Mouse (Mus musculus) neural tube, embryonic 10.5 days (tissue): ENCODE measurements around the gene Epha4.

Experiments
- DNase-seq: peaks from one replicate; pipeline ENCODE4 v3.0.0-alpha.2; 2017; ENCODE audit warnings: low spot score; ENCODE audit errors: extremely low spot score

Gene Epha4

DNA sequence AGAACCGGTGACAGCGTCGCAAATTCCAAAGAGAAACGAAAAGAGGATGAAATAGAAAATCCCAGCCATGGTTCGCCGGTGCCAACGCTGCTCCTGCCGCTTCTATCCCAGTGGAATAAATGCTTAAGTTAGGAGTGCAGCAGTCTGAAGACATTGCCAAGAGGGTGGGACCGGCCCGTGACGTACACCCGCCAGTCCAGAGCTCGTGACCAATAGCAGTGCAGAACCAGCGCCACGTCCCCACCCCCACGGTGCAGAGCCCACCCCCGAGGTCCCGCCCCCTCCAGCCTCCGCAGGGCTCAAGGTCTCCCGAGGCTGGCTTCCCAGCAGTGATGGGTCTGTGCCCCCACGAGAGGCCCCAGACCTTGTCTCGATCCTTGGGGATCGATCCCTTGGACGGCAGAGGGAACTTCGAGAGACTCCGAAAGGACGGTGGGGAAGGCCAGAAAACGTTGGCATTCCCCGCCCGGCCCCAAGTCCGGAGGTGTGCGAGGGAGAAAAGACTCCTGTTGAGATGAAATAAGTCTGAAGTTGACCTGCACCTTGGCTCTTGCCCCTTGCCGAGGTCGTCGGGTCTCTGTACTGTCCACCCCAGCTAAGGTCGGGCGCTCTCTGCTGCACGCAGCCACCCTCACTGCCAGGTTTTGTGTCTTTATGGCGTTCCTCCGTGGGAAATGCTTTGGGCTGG is at the start of gene Epha4:
Gene Epha4 (minus strand): TSS at position 126 of the 688 bp plus-strand sequence.
- no peak for DNase-seq

DNA sequence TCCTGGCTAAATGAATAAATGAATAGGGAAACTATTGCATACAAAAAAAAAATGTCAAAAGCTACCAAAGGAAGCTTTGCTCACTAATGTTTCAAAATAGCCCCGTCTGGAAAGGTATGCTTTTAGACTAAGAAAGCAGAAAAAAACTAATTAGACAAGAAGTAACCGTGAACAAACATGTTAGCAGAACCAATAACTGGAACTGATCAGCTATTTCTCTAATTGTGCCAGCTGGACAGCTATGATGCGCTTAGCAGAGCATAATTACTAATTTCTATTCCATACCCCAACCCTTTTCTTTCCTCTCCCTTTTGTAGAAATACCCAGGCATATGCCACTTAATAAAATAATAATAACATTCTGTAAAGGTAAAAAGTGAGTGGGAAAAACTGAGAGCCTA is 41.3 kb upstream of the Epha4 start:
- no peak for DNase-seq

DNA sequence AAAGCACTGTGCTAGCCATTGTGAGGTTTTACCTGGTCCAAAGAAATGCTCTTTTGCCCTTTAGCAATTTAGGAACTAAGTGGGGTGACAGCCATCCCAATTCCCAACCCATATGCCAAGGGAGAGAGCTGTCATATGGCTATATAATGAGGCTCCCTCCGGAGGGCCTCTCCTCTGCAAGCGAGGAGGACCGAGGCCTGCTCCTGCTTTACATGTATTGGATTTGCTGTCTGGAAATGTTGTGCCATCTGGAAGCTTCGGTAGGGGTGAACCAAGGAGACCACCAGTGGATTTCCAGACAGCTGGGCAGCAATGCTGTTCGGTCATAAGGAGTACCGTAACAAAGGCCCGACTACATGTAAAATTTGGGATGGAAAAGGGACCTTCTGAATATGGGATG is 37.0 kb upstream of the Epha4 start:
- DNase-seq: no peak

DNA sequence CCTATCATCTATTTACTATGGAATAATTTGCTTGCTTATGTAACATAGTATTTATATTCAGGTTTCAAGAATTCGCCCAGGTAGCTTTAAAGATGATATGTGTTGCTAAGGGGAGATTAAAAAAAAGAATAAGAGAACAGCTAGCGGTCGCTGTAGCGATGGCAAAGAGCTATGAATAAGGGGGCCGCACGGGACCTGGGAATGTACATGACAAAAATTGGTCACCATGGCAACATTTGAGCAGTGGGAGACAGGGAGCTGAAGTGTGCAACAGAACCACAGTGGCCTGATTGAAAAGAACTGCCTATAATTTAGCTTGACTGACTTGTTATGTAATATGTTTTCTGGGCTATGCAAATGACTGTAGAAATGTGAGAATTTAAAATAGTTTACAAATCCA is 30.8 kb upstream of the Epha4 start:
- DNase-seq: no peak

DNA sequence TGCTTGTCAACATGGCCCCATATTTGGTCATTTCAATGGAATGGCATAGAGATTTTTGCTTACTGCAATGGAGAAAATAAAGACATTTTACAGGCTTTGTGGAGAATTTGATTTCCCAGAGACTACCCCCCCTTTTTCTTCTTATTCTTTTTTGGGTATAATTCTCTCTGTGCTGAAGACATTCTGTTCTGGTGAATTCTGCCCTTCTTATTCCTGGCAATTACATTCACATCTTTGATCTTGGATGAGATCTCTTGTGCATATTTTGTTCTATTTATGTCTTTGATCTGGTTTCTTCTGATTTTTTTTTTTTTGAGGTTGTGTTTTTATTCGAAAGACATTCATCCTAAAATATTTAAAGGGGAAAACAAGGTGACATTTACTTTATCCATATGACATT is 30.1 kb upstream of the Epha4 start:
- no peak for DNase-seq

DNA sequence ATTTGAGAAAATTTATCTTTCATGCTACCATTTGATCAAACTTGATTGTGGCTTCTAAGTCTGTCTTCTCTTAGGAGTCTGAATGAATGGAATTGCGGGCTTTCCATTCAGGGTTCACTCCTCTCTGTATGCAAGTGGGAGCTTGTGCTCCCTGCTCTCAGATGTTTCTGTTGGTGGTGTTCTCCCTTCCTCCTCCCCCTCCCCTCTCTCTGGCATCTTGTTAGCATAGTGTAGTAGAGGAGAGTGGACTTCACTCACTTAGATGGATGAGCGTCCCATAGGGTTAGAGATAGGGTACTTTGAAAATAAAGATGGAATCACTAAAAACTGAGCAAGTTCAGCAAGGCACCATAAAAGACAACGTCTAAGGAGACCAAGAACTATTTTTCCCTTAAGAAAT is 29.4 kb upstream of the Epha4 start:
- no peak for DNase-seq

DNA sequence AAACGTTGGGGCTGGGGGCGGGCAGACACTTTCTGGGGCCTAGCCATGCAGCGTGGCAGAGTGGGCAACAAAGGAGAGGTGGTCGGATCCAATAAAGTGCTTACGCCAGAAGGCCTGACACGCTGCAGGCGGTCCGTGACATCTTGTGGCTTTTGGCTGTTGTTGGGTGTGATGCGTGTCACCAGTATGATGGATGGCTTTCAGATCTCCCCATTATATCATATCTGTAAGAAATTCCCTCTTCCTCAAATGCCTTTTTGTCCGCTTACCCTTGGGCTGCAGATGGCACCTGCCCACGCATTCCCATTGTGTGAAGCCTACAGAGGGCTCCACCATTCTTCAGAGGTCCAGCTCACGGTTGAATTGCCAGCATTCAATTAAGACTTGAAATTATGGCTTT is 25.1 kb upstream of the Epha4 start:
- DNase-seq: no peak

DNA sequence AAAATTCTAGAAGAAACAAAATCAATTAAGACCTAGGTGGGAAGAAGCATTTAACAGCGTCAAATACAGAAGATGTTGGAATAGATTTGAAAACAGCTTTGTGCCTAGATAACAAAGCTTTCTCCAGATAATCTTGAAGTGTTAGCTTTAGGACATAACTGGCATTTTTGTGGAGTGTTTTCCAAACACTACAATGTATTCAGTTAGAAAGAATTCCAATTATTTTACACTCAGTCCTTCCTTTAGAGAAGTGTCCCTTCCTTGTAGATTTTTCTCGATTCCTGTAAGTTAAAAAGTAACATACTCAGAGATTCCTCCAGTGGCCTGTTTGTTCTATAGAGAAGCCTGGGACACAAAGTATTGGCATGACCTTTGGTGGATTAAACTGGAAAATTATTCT is 23.7 kb upstream of the Epha4 start:
- no peak for DNase-seq

DNA sequence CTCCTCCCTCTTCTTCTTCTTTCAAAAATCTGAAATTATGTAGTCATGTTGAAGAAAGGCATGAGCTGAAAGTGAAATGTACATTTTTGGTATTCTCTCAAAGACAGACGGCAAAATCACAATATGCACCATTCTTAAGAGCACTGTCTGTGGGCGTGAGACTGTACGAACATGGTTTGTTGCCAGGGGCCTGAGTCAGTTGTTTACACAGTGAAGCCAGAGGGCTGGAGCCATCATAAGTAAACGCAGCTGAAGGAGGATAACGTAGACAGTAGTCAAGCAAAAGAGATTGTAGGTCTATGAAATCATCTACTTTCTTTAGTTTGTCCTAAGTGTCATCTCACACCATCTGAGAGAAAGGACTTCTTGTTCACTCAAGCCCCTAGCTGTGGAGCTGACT is 21.0 kb upstream of the Epha4 start:
- DNase-seq: no peak

DNA sequence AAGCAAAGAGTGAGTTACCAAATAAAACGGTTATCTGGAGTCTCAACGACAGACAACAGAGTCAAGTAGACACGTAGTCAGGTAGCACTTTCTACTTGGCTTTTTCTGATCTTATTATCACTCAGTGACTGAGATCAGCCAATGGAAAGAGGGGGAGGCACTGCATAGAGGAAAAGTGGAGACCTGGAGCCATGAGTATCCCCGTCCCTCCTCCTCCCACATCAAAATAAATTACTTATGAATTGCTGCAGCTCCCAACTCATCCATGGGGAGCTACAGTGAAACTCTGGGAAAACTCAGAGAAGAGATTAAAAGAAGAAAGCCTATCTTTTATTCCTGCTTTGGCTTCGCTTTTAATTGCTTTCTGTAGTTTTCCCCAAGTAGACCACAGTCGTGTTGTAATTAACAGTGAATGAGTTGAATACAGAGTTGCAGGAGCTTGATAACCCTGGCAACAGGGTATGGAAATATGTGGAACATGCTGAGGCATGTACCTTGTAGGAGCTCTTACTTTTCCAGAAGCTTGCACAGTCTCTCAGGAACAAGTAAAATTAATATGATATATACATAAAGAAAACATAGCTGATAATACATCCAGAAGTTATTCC is 17.8 kb upstream of the Epha4 start:
- no peak for DNase-seq

DNA sequence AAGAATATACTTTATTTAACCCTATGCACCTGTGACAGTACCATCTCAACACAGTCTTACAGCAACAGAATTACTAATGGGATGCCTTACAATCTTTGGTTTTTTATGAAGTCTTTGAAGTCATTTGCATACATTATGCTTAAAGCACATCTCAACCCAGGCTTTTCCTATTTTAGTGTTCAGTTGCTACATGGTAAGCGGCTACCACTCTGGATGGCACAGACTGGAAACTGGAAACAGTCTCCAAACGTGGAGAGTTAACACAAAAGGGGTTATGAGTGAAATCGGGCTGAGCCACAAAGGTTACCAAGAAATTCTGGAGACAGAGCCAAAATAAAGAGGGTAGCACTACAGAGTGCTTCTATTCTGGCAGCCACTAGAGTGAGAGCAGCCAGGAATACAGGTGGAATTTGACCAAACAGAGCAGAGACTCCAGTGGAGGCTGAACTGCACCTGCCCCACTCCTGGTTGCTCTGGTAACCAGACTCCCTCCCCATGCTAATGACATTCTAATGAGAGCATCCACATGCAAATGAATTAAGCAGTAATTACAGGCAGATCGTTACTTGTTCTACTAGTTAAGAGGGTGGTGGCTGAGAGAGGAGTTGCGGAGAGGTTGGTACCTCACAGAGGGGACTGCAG is 17.2 kb upstream of the Epha4 start:
- no peak for DNase-seq

DNA sequence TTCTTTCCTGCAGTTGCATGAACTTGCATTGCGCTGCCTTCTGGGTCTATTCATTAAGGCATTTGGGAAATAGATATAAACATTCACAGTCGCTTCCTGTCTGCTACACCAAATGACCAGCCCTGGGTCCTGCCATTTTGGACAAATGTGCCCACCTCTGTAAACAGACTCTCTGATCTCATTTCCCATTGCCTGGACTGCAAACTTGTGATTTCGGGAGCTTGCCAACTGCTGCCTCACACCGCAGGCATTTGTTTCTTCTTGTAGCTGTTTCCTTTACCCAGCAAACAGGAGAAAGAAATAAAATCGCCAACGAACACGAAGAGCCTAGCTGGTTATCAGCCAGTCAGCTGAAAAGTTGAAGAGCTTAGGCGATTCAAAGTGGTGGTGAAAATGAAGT is 10.2 kb upstream of the Epha4 start:
- DNase-seq: no peak

DNA sequence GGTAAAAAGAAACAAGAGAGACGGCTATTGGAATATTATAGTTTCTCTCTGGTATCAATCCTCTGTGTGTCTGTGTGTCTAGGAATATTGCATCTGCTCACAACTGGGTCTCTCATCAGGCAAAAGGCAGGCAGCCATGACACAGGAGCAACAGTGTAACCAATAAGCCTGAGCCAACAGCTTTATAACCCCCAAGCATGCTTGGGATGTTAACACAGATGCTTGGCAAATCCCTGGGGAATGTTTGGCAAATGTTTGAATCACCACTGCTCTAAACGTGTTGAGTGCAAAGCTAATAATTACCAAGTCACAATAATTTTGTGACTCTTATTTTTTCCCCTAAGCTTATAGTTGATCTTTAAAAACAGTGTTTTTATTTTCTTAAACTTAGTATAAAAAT is 8.5 kb upstream of the Epha4 start:
- no peak for DNase-seq

DNA sequence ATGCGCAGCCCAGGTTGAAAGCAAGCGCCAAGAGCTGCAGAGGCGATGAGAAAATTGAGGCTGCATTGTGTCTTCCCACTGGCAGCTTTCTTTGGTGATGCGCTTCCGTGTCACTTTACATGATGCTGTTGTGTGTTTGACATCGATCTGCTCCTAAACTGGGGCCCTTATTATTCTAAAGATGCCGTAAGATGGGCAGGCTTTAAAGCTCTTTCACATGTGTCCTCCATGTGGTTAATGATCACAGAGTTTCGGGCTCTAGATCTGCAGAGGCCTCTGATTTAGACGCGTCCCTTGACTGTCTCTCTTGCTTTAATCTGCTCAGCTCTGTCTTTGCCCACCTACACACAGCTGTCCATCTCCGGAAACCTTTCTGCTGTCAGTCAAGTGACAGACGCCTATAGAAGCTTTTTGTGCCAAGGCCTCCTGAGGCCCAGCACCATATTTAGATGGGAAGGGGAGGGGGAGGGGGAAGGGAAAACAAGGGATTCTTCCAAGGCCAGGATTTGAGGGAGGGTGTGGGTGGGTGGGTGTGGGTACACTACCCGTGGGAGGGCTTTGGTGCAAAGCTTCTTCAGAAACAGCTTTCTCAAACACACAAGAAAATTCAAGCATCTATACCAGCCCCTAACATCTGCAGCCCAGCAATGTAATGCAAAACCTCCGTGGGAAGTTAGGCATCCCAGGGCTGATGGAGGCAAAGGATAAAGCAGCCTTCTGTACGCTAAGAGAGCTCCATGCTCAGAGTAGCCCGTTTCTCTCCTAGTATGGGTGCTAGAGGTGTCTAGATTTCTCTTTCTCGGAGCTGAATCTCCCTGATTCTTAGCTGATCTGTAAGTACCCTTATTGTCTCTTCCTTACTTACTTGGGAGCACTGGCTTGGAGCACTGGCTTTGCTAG is 7.0 kb upstream of the Epha4 start:
- no peak for DNase-seq

DNA sequence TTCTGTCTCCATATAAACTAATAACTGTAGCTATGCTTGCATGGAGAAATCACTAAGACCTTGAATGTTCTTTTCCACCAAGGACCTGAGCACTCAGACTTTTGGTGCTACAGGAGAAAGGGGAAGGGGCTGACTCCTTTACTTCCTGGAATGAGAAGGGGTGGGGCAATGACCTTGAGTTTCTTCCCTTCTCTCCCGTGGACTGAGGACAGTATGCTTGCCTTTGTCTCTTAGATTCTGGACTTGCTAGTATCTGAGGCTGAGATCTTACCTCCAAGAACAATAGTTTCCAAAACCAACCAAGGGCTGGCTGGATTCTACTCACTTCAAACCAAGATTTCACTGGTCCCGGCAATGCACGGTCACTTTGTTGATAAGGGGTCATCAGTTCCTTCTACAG is 3.8 kb upstream of the Epha4 start:
- no peak for DNase-seq

DNA sequence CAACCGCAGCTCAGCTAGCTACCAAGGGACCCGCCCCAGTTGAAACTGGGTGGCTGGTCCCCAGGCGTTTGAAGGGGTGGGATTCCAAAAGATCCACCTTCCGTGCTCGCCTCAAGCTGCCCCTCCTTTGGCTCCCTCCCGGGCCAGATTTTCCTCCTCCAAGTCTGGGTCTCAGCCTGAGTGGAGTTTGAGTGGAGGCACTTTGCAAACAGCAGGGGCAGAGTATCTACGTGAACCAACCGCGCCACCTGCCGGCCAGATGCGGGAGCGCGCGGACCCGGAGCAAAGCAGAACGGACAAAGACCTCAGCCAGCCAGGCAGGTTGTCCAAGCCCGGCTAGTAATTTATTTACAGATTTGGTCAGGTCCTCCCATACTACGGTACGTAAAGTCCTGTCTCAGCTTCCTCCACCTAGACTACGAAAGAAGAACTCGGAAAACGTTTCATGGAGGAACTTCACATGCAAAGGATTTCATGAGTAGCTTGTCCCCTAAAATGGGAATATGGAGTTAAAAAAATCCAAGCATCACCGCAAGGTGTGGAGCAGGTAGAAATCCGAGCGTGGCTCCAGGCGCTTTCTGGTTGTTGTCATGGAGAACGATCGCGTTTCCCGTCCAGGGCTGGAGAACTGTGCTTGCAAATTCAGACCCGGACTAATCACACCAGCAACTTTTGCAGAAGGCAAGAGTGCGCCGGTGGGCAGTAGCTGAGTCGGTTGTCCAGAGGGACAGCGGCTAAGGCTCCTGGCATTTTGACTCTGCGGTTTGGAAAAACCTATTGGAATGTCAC is 1.5 kb upstream of the Epha4 start:
- DNase-seq: peak; percentile 98

DNA sequence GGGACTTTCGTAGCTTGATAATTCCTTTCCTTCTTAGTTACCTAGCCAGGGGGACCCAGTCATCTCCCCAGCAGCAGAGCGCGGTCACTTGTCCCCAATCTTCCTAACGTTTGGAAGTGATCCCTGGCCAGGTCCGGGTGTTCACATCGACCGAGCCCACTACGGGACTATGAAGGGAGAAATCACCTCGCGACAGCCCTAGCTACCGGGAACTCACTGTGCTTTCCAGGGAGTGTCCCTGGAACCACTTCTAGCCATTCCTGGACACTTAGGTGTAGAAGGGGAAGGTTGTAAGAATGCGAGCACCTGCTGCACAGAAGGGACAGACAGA is 728 bp upstream of the Epha4 start:
- no peak for DNase-seq

DNA sequence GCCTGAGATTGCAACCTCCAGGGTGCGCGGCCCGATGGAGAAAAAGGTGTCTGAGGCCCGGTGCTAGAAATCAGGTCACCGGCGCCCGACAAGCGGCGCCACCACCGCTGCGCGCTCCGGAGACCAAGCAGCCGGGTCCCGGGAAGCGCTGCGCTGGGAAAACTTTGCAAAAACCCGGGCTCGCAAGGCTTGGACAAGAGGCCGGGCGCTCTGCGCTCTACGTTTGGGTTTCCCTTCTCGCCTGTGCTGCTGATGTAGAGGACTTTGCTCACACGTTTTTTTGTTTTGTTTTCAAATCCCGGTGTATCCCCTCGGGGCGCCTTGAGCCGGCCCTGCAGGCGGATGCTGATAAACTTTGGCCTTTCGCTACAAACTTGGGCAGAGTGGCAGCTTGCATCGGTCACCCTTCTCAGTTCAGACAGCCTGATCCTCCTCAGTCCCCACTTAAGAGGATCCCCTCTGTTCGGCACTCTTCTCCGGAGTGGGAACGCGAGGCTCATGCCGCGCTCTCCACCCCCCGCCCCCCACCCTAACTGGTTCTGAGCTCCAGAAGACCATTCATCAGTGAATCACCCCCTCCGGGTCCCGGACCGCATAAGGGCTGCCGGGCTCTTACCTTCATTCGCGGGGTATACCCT is 444 bp downstream of the Epha4 start:
- peak; percentile 87 for DNase-seq

DNA sequence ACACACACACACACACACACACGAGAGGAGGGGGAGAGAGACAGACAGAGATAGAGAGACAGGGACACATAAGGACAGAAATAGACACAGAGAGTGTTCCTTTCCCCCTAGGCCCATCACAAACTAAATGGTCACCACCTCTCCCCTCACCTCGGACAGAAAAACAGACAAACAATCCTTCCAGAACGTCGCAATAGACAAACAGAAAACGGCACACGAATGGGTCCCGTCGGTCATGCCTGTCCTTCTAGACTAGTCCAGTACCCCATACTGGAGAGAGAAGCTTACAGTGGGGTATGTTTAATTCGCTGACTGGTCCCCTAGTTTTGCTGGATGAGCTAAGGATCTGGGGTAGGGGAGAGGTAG is 946 bp downstream of the Epha4 start:
- DNase-seq: no peak

DNA sequence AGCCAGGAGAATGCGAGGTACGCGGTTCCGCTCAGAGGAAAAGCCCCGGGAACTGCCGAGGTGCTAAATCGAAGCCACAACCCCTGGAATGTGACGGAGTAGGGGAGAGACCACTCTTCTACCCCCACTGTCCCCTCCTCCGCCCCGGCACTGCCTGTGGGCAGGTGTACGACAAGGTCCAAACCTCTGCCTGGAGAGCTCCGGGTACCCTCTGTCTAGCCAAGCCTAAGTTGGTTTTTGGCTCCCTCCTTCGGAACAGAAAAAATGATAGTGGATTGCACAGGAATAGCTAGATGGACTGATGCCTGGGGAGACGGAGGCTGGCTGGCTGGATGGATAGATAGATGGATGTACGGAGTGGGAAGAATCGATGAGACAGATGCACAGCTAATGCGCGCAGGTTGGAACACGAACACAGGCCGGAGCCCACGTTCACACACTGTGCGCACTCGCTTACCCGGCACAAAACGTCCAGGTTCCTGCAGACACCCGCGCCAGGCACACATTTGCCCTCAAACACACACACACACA is 1.4 kb downstream of the Epha4 start:
- DNase-seq: peak; percentile 83
